Mouse (Mus musculus) gastrocnemius, adult 8-10 months (tissue): Measurements from ENCODE around the gene Gm28051. TPM values are rescaled to one million over a fixed set of nuclear protein-coding genes. Genes with fewer than 3 reads are reported as not detected.

Experiments used
- DNase-seq, 2 experiments: peaks; one replicate each; pipeline ENCODE4 v3.0.0; 2022; ENCODE audit warnings: low spot score in 2 of 2
- total RNA-seq, 4 experiments: library from RNA; stranded (reverse); gene quantifications; 2 replicates each; pipeline ENCODE4 v1.2.4; 2022

Gene Gm28051
- total RNA-seq, result not detected

DNA sequence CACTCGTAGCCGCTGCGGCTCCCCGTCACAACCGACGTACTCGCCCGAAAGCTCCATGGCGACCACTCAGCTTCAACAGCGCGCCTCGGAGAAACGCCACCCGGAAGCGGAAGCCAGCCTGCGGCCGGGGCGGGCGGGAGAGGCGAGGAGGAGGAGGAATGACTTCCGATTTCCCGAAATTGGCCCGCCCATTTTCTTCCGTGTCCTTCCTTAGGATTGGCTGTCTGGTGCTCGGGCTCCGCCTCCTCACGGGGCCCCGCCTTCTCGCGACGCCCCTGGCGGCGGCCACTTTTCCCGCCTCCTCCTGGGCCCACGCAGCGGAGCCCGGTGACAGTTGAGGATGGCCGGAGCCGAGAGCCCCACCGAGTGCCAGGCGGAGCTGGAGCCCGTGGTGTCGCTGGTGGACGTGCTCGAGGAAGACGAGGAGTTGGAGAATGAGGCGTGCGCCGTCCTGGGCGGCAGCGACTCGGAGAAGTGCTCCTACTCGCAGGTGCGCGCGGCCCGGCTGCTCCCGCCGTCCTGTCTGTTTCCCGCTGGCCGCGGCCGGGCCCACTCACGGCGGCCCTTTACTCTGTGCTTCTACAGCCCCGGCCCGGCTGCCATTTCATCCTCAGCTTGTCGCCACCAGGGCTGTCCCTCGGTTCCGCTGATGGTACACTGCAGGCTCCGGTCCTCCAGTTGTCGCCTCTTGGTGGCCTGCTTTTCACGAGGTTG, at the start of gene Gm28051, which contains the start of the genes Gon7 and Ubr7:
TSS of gene Gm28051 (minus strand) at position 77 of the 714 bp plus-strand sequence.
TSS of gene Gon7 (minus strand) at position 115 of the 714 bp plus-strand sequence.
TSS of gene Ubr7 (plus strand) at position 279 of the 714 bp plus-strand sequence.
- DNase-seq, result peak; percentile 93

GRCm38 (mm10) chr12:102799528-102799927, 42.0 kb upstream of the Gm28051 start:
- DNase-seq, result no peak

DNA sequence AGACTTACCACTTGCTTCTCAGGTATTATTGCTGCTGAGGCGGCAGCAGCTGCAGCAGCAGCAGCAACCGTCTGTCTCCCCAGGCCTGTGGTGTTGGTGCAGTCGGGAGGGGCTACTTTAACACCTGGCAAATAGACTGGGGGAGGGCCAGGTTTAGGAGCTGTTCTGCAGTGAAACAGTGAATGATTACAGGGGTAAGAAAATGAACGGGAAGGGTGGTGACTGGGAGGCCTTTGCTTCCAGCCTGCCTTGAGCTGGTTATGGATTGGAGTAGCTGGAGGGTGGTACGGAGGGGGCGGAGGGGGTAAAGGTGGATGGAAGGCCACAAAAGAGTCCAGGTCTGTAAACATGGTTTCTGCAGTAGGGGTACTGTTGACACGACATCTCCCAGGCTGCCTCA, 30.4 kb upstream of the Gm28051 start:
- DNase-seq, result no peak

- DNase-seq, result no peak
Measured at GRCm38 (mm10) chr12:102785593-102785985, 28.0 kb upstream of the Gm28051 start.

GRCm38 (mm10) chr12:102784899-102785592, 27.5 kb upstream of the Gm28051 start:
- no peak for DNase-seq

DNA sequence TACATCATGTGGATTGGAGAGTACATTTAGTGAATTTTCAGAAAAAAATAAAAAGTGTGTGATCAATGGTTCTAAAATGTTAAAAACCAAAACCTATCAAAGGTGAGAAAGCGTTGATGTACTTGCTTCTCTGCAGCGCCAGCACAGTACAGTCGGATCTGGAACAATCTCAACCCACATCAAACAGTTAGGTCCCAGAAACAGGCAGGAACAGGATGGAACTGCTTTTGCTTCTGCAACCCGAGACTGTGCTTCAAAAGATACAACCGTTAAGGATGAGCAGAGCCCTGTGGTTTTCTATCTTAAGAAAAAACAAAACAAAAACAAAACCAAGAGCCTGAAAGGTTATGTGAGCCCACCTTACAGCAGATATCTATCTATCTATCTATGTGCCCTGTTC, 25.3 kb upstream of the Gm28051 start:
- no peak for DNase-seq

DNA sequence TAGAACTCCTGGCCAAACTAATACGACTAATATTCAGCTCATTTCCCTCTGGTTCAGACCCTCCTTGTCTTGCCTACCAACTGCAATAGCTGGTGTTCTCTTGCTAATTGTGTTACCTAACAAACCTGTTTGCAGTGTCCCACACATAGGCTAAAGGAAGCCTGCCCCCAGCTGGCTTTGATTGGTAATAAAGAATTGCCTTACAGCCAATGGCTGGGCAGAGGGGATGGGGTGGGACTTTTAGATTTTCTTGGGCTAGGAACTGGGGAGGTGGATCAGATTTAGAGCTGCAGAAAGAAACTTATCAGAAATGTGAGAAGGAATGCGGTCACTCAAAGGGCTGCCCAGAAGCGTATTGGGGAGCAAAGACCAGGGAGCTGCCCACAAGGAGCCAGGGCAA, 21.9 kb upstream of the Gm28051 start:
- no peak for DNase-seq

DNA sequence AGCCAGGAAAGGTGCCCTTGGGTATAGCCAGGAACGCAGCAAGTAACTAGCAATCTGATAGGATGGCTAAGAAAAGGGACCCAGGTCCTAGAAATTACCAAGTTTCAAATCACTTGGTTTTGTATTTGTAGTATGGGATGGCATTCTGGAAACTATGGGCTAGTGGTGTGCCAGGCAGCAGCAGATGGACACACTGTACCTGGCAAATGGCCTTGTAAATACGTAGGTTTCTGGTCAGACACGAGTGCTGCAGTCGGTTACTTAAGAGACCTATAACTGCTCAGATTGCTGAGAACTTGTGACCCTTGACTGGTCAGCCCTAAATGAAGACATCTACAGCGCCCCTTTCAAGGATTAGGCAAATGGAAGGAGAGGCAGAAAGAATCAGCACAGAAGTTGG, 20.6 kb upstream of the Gm28051 start:
- no peak for DNase-seq

DNA sequence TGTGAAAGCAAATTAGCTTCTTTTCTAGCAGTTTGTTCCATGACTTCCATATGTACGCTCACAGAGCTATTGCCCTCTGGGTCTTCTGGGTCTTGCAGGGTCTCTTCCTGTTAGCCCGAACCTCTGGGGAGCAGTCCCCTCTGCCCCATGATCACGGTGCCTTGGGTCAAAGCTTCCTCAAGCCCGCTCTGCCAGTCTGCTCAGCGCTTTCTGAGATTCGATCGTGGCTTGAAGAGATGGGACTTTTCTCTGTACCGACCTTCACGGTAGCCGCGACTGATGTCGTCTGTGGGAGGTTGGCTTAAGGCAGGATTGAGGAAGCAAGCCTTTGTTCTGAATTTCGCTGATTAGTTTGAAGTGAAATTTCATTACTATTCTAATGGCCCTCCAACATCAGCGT, 18.5 kb upstream of the Gm28051 start:
- no peak for DNase-seq

DNA sequence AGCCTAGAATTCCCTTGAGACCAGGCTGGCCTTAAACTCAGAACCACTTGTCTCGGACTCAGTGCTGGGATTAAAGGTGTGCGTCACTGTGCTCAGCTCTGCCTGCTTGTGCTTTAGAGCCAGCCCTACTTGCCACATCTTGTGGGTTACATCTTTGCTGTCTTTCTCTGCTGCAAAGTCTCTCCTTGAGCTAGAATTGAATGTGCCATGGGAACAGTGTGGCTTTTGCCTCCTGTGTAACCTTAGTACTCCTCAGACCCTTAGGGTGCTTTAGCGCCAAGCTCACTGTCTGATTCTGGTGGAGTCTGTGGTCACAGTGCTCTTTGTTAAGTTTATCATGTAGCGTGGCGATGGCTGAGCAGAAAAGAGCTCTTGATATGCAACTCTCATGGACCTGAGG, 15.1 kb upstream of the Gm28051 start:
- DNase-seq, result no peak

DNA sequence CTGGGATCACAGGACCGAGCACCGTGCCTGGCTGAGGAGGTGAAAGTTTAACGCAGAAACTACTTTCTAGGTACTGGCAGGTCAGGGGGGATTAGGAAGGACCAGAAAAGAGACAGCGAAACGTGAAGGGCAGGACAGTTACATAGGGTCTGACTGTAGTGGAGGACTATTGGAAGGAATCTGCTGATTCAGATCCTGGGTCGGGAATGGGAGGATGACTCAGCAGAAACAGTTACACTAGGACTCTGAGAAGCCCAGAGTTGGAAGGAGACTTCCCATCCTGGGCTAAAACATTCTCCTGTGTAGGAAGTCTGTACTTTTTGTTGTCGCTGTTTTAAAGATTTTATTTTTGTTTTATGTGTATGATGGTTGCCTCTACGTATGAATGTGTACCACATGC, 14.0 kb upstream of the Gm28051 start:
- DNase-seq, result no peak

DNA sequence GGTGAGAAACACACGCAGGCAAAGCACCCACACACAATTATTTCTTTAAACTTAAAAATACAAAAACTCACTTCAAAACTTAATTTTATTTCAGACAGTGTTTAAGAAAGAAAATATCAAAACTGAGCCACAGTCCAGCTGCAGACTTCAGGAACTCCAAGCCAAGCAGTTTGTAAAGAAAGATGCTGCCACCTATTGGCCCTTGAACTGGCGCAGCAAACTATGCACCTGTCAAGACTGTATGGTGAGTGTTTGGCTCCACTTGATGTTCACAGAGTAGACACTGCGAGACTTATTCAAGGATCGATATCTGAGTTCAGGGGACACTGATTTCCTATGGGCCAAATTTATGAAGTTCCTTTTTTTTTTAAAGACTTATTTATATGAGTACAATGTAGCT, 11.4 kb upstream of the Gm28051 start:
- no peak for DNase-seq

- no peak for DNase-seq
Measured at GRCm38 (mm10) chr12:102763696-102764095, 6.1 kb upstream of the Gm28051 start.

DNA sequence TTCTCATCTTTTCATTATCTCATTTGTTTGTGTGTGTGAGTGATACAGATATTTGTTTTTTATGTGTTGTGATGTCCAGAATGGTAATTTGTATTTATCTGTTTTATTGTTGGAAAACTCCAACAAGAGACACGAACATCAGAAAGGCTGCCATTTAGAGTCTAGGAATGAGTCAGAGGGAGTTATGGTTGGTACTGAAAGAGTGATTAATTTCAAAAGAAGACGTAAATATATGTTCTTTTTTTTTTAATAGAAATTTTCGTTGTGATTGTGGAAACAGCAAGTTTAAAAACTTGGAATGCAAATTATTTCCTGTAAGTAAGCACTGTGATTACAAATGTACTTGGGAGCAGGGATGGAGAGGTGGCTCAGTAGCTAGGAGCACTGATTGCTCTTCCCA, 4.1 kb upstream of the Gm28051 start:
- no peak for DNase-seq

DNA sequence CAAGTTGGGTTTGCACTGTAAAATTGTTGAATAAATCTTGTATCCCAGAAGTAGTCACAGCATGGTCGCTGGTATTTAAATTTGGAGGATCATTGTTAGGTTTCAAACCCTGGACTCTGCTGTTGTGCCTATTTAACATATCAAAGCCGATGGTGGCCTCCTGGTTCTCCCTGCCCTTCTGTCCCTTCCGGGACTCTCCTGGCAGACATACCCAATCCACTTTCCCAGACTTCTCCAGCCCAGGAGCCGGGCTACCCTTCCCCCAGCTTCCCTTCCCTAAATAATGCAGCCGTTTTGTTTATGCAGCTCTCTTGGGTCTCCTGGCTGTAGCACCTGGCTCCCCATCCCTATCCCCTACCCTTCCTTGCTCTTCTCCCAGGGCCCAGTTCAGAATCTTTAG, 1.4 kb upstream of the Gm28051 start:
- no peak for DNase-seq

DNA sequence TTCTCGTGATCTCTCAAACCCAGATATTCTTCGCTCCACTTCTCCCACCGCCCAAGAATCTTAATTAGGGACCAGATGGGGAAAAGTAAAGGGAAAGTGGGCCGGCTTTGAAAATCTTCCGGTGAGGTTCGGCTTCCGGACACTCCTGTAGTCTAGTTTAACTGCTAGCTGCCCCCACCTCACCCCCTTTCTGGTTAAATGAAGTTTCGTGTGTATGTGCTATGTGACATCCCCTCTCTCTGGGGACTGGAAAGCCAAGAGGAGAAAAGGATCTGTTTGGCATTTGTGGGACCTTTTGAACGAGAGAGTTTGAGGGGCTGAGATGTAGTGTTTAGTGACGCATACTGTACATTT, 815 bp upstream of the Gm28051 start, which contains the start of gene Gm20604:
TSS of gene Gm20604 (minus strand) at position 270 of the 354 bp plus-strand sequence.
- DNase-seq, result no peak

GRCm38 (mm10) chr12:102757055-102757688, 393 bp downstream of the Gm28051 start:
- DNase-seq, result no peak

DNA sequence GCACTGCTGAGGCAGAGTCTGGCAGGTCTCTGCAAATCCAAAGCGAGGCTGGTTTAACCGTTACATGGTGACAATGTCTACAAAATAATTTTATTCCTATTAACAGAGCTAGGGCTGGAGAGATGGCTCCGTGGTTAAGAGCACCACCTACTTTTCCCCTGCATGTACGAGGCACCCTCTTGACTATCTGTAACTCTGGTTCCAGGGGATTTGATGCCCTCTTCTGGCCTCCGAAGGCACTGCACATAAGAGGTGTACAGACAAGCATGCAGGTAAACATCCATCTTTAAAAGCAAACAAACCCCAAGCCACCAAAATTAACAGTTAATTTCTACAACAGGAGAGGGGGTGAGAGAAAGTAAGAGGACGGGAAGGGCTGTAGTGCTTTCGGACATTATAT, 1.3 kb downstream of the Gm28051 start:
- DNase-seq, result no peak

DNA sequence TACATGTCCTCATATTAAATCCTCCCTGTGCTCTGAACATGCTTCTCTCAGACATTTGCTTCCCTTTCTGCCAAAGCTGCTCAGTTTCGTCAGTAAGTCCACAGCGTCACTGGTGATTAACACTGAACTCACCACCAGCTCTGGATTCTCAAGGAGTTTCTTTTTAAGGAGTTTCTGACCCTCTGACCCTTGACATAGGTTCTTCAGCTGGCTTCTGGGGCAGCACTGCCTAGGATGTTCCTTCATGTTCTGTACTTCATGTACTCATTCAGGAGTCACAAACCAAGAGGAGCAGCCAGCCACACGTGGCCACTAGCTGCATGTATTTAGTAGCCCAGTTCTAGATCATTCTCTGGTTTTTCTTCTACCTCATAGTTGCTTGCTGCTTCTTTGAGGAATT, 9.3 kb downstream of the Gm28051 start:
- DNase-seq, result no peak

- DNase-seq, result no peak
Measured at GRCm38 (mm10) chr12:102744839-102745238, 12.7 kb downstream of the Gm28051 start.

DNA sequence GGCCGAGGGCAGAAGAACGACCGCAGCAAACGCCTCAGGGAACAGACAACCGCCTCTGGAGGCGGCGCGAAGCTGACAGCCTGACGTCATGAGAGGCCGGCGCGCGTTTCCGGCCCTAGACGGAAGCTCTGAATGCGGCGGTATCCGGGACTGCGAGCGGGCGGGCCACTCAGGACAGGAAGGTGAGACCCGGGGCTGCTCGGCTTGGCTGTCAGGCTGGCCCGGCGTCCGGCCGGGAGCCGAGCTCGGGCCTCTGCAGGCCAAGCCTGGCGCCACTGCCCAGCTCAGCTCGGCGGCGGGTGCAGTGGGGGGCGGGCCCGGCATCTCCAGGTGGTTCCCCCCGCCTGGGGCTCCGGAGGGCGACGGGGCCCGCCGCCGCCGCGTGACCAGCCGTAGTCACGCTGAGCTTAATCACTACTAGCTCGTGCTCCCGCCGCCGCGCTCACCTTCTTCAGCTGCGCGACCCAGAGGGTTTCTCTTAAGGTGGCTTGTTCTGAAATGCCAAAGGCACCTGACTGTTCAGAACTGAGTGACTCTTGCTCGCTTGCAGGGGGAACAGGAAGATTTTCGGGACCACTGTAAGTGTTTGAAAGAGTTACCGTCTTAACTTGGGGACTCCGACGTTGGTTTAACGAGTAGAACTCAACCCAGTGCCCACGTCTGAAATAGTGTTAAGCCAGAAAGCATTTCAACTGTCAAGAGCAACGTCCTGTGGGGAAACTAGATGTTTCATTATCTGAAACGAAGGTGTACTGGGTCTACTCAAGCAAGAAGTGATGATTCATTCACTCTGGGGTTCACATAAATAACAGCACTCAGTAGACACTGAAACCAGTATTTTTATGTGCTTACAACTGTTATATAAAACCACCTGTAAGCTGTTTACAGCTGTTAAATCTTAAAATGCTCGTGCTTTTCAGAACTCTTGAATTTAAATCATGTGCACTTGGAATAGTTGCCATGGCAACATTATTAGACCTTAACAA, 13.7 kb downstream of the Gm28051 start, which contains the start of the genes Moap1 and Tmem251:
TSS of gene Moap1 (minus strand) at position 73 of the 986 bp plus-strand sequence.
TSS of gene Tmem251 (plus strand) at position 174 of the 986 bp plus-strand sequence.
- peak; percentile 68 to 73 for DNase-seq
